Mouse (Mus musculus) ES-CJ7 (cell line): ENCODE data around the gene Cdhr1.
A peak's percentile ranks its signal among the peaks of the same experiment; 100 is the strongest.

Experiments used
- DNase-seq: peaks from one replicate; pipeline ENCODE4 v3.0.0; 2011; ENCODE audit warnings: low read depth, low spot score

Gene Cdhr1

DNA sequence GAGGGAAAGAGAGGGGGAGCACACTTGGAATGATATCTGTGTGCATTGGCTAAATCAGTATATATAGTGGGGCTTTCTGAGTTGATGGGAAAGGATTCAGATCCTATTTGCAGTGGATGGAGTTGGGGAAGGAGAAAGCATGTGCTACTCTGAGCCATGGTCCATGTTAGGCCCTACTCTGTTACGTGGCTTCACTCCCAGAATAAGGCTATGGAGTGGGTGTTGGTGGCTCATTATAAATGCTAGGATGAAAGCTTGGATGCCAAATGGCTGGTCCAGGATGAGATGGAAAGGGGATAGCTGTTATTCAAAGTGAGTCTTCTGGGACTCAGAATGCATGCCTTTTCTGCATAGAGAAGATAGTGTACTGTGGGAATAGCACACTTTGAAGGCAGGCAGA lies 17.4 kb downstream of the Cdhr1 start:
- DNase-seq: no peak

- peak; percentile 71 for DNase-seq
Measured at GRCm38 (mm10) chr14:37068516-37068915, 29.6 kb downstream of the Cdhr1 start.

DNA sequence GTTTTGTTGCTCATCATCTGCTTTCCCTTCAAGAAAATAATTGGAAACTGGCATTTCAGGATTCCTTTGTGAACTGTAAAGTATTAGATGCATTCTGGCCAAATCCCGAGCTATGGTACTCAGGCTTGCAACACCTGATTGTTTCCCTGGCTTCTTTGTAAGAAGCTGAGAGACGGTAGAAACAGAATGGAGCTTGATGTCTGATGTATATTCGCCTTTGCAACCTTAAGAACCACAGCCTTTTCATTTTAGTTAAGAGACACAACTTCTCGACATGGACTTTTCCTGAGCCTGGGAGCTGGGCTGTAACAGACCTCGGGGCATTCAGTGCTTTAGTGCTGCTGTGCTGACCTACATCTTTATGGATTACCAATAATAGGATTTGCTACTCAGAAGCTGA lies 30.5 kb downstream of the Cdhr1 start, which contains the start of gene Lrit2:
Gene Lrit2 (plus strand): TSS at position 301 of the 400 bp plus-strand sequence.
- DNase-seq: no peak

DNA sequence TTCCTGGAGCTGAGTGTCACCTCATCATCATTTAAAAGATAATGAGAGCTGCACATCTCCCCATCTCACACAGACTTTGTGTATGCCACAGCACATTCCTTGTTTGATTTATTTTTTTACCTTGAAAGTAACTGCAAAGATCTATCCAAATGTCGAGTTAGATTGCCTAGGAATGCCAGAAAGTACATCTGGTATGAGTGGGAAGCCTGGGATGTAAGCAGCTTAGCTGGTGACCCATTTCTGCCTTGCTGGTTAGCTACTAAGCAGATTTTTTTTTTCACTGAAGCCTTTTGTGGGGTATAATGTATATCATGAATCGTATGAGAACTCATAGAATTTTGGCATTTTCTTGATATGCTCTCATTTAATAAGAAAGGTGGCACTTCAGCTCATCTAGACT lies 31.5 kb downstream of the Cdhr1 start:
- DNase-seq: no peak

GRCm38 (mm10) chr14:37064849-37065248 lies 33.3 kb downstream of the Cdhr1 start:
- DNase-seq: no peak

GRCm38 (mm10) chr14:37048914-37049410 lies 49.2 kb downstream of the Cdhr1 start, which contains the start of gene Rgr:
Gene Rgr, minus strand, starts transcription at chr14:37048964.
- DNase-seq: no peak

DNA sequence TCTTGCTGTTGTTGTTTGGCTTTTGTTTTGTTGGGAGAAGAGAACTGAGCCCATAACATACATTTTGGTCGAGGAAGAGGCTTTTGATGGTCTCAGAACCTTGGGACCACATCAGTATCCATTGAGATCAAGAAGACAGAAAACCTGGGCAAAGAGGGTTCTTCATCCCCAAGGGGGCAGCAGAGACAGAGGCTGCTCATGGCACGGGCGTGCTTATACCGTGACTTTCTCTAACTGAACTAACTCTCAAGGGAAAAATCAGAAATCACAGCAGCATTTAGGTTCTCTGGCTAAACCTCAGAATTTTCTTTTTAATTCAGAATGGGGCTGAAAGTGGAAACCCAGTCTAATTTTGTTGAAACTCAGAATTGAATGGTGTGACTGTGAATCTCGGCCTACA lies 63.7 kb downstream of the Cdhr1 start:
- no peak for DNase-seq

- peak; percentile 70 for DNase-seq
Measured at GRCm38 (mm10) chr14:37033241-37033640, 64.9 kb downstream of the Cdhr1 start.

DNA sequence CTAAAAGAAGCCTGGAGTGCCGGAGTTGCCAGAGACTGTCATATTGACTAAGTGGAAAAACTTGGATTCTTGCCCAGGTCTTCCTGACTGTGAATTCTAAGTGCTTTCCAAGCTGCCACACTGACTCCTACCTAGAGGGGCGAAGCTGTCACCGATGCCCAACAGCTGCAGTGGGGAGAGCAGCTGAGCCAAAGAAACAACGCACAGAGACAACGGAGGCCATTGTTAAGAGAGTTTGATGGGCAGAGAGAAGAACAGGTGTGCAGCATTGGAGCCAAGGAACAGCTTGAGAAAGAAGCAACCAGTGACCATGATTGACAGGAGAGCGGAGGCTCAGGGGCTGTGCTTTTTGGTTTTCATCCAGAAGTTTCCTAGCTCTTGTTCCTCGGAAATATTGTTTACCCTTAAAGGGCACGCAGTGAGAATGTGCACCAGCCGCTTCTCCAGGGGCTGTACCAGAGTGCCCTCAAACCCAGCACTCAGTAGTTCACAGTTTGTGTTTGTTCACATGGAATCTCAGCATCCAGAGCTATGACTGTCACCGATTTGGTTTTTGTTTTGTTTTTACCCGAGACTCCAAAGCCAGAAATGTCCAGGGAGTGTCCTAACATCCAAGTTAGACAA lies 65.6 kb downstream of the Cdhr1 start:
- no peak for DNase-seq

DNA sequence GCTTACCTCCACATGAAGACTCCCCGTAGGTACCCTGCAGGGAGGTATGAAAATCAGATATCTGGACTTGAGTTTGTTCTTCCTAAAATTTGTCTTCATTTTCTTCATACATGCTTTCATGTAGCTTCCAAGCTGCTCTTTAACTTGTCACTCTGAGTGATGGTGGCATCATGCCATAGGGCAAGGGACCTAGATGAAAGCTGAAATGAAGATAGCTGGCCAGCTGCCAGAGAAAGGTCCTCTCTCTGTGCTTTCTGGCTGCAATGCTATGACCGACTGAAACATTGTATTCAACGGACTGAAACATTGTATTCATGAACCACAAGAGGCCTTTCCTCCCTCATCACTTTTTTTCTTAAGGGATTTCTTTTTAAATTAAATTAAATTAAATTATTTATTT lies 69.6 kb downstream of the Cdhr1 start:
- no peak for DNase-seq

GRCm38 (mm10) chr14:37027951-37028350 lies 70.2 kb downstream of the Cdhr1 start:
- no peak for DNase-seq
